Mouse (Mus musculus): ENCODE measurements around the gene Msi1. TPM values are rescaled to one million over a fixed set of nuclear protein-coding genes. Genes with fewer than 3 reads are reported as not detected.

Gene Msi1
- 136 and 141 TPM in 2 replicates for polyA plus RNA-seq (2014; fragmentation: Nextera tagmentation; extraction: Ambion mirVana)

DNA sequence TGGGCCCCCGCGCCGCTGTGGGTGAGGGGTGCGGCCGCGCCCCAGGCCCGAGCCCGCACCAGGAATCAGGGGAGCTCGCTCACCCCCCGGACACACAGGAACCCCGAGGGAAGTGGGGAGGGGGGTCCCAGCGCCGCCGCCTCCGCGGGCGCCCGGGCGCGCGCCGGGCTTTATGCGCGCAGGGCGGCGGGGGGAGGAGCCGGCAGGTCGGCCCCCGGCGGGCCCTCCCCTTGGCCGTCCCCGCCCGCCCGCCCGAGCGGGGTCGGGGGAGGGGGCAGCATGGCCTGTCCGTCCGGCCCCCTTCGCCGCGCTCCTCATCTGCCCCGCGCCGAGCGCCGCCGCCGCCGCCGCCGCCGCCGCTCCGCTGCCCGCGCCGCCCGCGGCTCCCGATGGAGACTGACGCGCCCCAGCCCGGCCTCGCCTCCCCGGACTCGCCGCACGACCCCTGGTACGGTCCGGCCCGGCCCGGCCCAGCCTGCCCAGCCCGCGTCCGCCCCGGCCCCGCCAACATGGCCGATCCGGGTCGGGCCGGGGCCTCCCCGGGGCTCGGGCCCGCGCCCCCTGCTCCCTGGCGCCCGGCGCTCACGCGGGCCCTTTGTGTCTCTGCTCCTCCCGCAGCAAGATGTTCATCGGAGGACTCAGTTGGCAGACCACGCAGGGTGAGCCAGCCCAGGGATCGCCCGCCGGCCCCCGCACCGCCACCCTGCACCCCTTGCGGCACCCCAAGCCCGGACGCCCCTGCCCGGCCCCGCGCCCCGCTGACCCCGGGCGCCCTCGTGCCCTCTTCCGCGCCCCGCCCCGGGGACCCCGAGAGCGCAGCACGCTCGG lies at the start of gene Msi1:
Msi1 (plus strand) TSS at position 241 of the 828 bp plus-strand sequence.
- Histone ChIP-seq H3K4me2 (replicated peaks; ENCODE audit: low read depth, low read length) (peak within 1 kb of the TSS; percentile 74), H3K4me3 (ENCODE audit: low read depth, low read length) (peak within 1 kb of the TSS; percentile 97), H3K27me3 (ENCODE audit: control insufficient read depth, insufficient read depth, low read length) (no peaks in the 10 kb centered on the region), H3K36me3 (ENCODE audit: control insufficient read depth, insufficient read depth, low read length) (no peaks in the 10 kb centered on the region), H3K27ac (ENCODE audit: low read depth, low read length) (peak within 1 kb of the TSS; percentile 100), H3K9me3 (ENCODE audit: control insufficient read depth, low read length) (no peaks in the 10 kb centered on the region), H3K4me1 (replicated peaks; ENCODE audit: control insufficient read depth, insufficient read depth, low read length) (peaks cover 16% of the 10 kb centered on the region), H3K9ac (ENCODE audit: low read depth, low read length) (peak within 1 kb of the TSS; percentile 99)
- ATAC-seq (ENCODE audit: low FRiP score) (peak; percentile 77), DNase-seq (ENCODE audit: low spot score) (peak; percentile 78)
- WGBS, result 0% methylated on average over 26 of the region's 117 CpGs

- Histone ChIP-seq H3K27ac (ENCODE audit: low read depth, low read length) (no peak overlapping the region), H3K9me3 (ENCODE audit: control insufficient read depth, low read length) (no peaks in the 10 kb centered on the region), H3K27me3 (ENCODE audit: control insufficient read depth, insufficient read depth, low read length) (no peaks in the 10 kb centered on the region), H3K4me3 (ENCODE audit: low read depth, low read length) (no peak overlapping the region), H3K9ac (ENCODE audit: low read depth, low read length) (no peak overlapping the region), H3K4me1 (replicated peaks; ENCODE audit: control insufficient read depth, insufficient read depth, low read length) (peaks cover 10% of the 10 kb centered on the region), H3K4me2 (replicated peaks; ENCODE audit: low read depth, low read length) (no peak overlapping the region), H3K36me3 (ENCODE audit: control insufficient read depth, insufficient read depth, low read length) (no peaks in the 10 kb centered on the region)
- ATAC-seq (ENCODE audit: low FRiP score) (no peak), DNase-seq (ENCODE audit: low spot score) (no peak)
- 27% methylated on average over 8 of the region's 9 CpGs for WGBS
Observed at GRCm38 (mm10) chr5:115391935-115392334, 37.5 kb upstream of the Msi1 start.

- no peak overlapping the region for H3K9ac ChIP-seq (ENCODE audit: low read depth, low read length)
- H3K4me1 ChIP-seq (replicated peaks; ENCODE audit: control insufficient read depth, insufficient read depth, low read length), result peaks cover 13% of the 10 kb centered on the region
Observed at GRCm38 (mm10) chr5:115392969-115393368, 36.4 kb upstream of the Msi1 start.

GRCm38 (mm10) chr5:115394223-115394622 lies 35.2 kb upstream of the Msi1 start:
- ATAC-seq (ENCODE audit: low FRiP score) (peak; percentile 72), DNase-seq (ENCODE audit: low spot score) (peak; percentile 54)
- Histone ChIP-seq H3K4me3 (ENCODE audit: low read depth, low read length) (no peak overlapping the region), H3K36me3 (ENCODE audit: control insufficient read depth, insufficient read depth, low read length) (no peaks in the 10 kb centered on the region), H3K4me1 (replicated peaks; ENCODE audit: control insufficient read depth, insufficient read depth, low read length) (peaks cover 13% of the 10 kb centered on the region), H3K4me2 (replicated peaks; ENCODE audit: low read depth, low read length) (peak overlapping the region; percentile 20; the same call in 1 of the 2 replicates), H3K27me3 (ENCODE audit: control insufficient read depth, insufficient read depth, low read length) (no peaks in the 10 kb centered on the region), H3K9ac (ENCODE audit: low read depth, low read length) (no peak overlapping the region), H3K9me3 (ENCODE audit: control insufficient read depth, low read length) (no peaks in the 10 kb centered on the region), H3K27ac (ENCODE audit: low read depth, low read length) (peak overlapping the region; percentile 67)
- WGBS, result 3% methylated on average over 8 of the region's 8 CpGs

More at GRCm38 (mm10) chr5:115392969-115393368, 36.4 kb upstream of the Msi1 start:
- no peak for ATAC-seq (ENCODE audit: low FRiP score)
- WGBS, result 100% methylated on average over 1 of the region's 1 CpGs
- Histone ChIP-seq H3K4me3 (ENCODE audit: low read depth, low read length) (no peak overlapping the region), H3K9me3 (ENCODE audit: control insufficient read depth, low read length) (no peaks in the 10 kb centered on the region), H3K27me3 (ENCODE audit: control insufficient read depth, insufficient read depth, low read length) (no peaks in the 10 kb centered on the region), H3K4me2 (replicated peaks; ENCODE audit: low read depth, low read length) (no peak overlapping the region), H3K36me3 (ENCODE audit: control insufficient read depth, insufficient read depth, low read length) (no peaks in the 10 kb centered on the region), H3K27ac (ENCODE audit: low read depth, low read length) (no peak overlapping the region)
- DNase-seq (ENCODE audit: low spot score), result no peak

DNA sequence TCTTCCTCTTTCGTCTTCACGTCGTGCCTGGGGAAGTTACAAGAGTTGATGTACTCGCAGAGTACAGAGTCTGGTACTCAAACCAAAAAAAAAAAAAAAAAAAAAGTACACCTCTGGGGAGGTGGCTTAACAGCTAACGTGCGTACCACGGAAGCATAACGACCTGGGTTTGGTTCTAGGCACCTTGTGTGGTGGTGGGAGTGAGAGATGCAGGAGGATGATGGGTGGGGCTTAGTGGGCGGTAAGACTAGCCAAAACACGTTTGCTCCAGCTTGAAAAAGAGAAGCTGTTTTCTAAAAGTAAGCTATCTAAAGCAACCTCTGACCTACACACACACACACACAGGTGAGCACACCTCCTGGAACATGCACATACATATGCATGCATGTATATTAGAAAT lies 34.6 kb upstream of the Msi1 start:
- no peaks in the 10 kb centered on the region for H3K27me3 ChIP-seq (ENCODE audit: control insufficient read depth, insufficient read depth, low read length)
- H3K4me1 ChIP-seq (replicated peaks; ENCODE audit: control insufficient read depth, insufficient read depth, low read length), result peaks cover 13% of the 10 kb centered on the region
- 25% methylated on average over 10 of the region's 10 CpGs for WGBS
- ATAC-seq (ENCODE audit: low FRiP score), result no peak
- H3K9ac ChIP-seq (ENCODE audit: low read depth, low read length), result no peak overlapping the region
- H3K27ac ChIP-seq (ENCODE audit: low read depth, low read length), result peak overlapping the region; percentile 67; the same call in 1 of the 2 replicates
- H3K4me3 ChIP-seq (ENCODE audit: low read depth, low read length), result no peak overlapping the region
- no peaks in the 10 kb centered on the region for H3K9me3 ChIP-seq (ENCODE audit: control insufficient read depth, low read length)
- no peak for DNase-seq (ENCODE audit: low spot score)
- no peaks in the 10 kb centered on the region for H3K36me3 ChIP-seq (ENCODE audit: control insufficient read depth, insufficient read depth, low read length)
- H3K4me2 ChIP-seq (replicated peaks; ENCODE audit: low read depth, low read length), result no peak overlapping the region

- 67% methylated on average over 11 of the region's 11 CpGs for WGBS
- peak overlapping the region; percentile 9; the same call in 1 of the 2 replicates for H3K27ac ChIP-seq (ENCODE audit: low read depth, low read length)
Observed at GRCm38 (mm10) chr5:115396654-115397053, 32.7 kb upstream of the Msi1 start.

DNA sequence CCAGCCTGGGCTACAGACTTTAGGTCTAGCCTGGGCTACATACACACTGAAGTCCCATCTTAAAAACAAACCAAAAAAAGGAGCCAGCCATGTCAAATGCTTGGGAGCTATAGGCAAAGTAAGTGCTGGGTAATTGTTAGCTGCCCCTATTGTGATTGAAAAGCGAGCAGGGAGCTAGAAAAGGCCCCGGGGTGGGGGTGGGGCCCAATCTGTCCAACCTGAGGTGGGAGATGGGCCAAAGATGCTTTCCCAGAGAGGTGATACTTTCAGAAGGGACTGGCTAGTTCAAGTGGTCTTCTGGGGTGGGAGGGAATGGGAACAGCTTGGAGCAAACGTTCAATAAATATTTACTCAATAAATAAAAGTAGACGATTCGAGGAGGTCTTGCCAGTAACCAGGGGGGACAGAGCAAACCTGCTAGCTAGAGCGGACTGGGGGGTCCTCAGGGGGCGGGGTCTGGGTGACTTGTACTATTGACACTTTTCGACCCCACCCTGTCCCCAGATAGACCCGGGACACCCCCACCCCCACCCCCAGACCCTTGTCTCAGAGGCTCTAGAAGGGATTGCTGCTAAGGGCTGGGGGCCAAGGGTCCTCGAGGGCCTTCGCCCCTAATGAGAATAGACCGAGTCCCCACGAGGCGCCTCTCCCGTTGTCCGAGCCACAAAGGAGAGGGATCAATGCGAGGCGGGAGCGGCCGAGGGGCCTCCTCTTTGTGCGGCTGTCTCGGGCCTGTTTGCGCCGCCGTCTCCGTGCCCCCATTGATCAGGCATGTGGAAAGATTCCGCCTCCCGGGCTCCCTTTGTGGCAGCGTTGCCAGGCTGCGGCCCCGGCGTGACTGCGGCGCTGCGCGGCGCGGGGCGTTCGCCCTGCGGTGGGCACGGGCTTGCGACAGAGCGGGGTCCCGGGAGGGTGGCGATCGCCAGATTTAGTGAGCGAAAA lies 31.3 kb upstream of the Msi1 start:
- H3K4me2 ChIP-seq (replicated peaks; ENCODE audit: low read depth, low read length), result peak overlapping the region; percentile 37
- DNase-seq (ENCODE audit: low spot score), result peak; percentile 89
- H3K4me1 ChIP-seq (replicated peaks; ENCODE audit: control insufficient read depth, insufficient read depth, low read length), result peaks cover 13% of the 10 kb centered on the region
- peak overlapping the region; percentile 15; the same call in 1 of the 2 replicates for H3K4me3 ChIP-seq (ENCODE audit: low read depth, low read length)
- WGBS, result 3% methylated on average over 42 of the region's 48 CpGs
- H3K9ac ChIP-seq (ENCODE audit: low read depth, low read length), result peak overlapping the region; percentile 66
- H3K9me3 ChIP-seq (ENCODE audit: control insufficient read depth, low read length), result no peaks in the 10 kb centered on the region
- H3K27ac ChIP-seq (ENCODE audit: low read depth, low read length), result peak overlapping the region; percentile 81
- no peaks in the 10 kb centered on the region for H3K36me3 ChIP-seq (ENCODE audit: control insufficient read depth, insufficient read depth, low read length)
- ATAC-seq (ENCODE audit: low FRiP score), result peak; percentile 86
- H3K27me3 ChIP-seq (ENCODE audit: control insufficient read depth, insufficient read depth, low read length), result no peaks in the 10 kb centered on the region

More at GRCm38 (mm10) chr5:115396654-115397053, 32.7 kb upstream of the Msi1 start:
- H3K27me3 ChIP-seq (ENCODE audit: control insufficient read depth, insufficient read depth, low read length), result no peaks in the 10 kb centered on the region
- H3K4me3 ChIP-seq (ENCODE audit: low read depth, low read length), result no peak overlapping the region
- no peak overlapping the region for H3K9ac ChIP-seq (ENCODE audit: low read depth, low read length)
- H3K4me1 ChIP-seq (replicated peaks; ENCODE audit: control insufficient read depth, insufficient read depth, low read length), result peaks cover 13% of the 10 kb centered on the region
- ATAC-seq (ENCODE audit: low FRiP score) (no peak), DNase-seq (ENCODE audit: low spot score) (no peak)
- H3K9me3 ChIP-seq (ENCODE audit: control insufficient read depth, low read length), result no peaks in the 10 kb centered on the region
- no peak overlapping the region for H3K4me2 ChIP-seq (replicated peaks; ENCODE audit: low read depth, low read length)
- H3K36me3 ChIP-seq (ENCODE audit: control insufficient read depth, insufficient read depth, low read length), result no peaks in the 10 kb centered on the region

DNA sequence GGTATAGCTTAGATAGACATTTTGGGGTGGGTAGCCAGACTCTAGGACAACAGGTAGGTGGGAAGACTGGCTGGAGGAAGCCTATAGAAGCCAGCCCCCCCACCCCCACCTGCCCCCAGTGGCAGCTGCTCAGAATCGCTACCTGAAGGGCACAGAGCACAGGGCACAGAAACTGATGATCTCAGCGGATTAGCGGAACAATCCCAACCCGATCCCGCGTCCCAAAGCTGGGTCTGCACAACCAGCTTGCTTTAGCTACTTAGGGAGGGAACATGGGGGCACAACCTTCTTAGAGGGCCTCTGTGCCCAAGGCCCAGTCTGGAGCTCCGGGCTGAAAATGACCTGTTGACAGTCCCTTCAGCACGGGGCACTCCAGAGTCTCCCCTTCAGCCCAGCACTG lies 27.3 kb upstream of the Msi1 start:
- Histone ChIP-seq H3K4me1 (replicated peaks; ENCODE audit: control insufficient read depth, insufficient read depth, low read length) (peaks cover 16% of the 10 kb centered on the region; the same call in 1 of the 2 replicates), H3K4me3 (ENCODE audit: low read depth, low read length) (no peak overlapping the region), H3K27ac (ENCODE audit: low read depth, low read length) (no peak overlapping the region), H3K36me3 (ENCODE audit: control insufficient read depth, insufficient read depth, low read length) (no peaks in the 10 kb centered on the region), H3K4me2 (replicated peaks; ENCODE audit: low read depth, low read length) (no peak overlapping the region), H3K9ac (ENCODE audit: low read depth, low read length) (no peak overlapping the region), H3K27me3 (ENCODE audit: control insufficient read depth, insufficient read depth, low read length) (no peaks in the 10 kb centered on the region), H3K9me3 (ENCODE audit: control insufficient read depth, low read length) (no peaks in the 10 kb centered on the region)
- 96% methylated on average over 8 of the region's 8 CpGs for WGBS
- ATAC-seq (ENCODE audit: low FRiP score) (no peak), DNase-seq (ENCODE audit: low spot score) (no peak)

All from hindbrain, embryonic 11.5 days (tissue).